Mouse (Mus musculus) spleen, adult 12 weeks (tissue): ENCODE data around the gene Sgsm2.
A peak's percentile ranks its signal among the peaks of the same experiment; 100 is the strongest.

Experiments
- DNase-seq: peaks from one replicate; pipeline ENCODE4 v3.0.0; 2022; ENCODE audit warnings: low spot score

The Sgsm2 gene

DNA sequence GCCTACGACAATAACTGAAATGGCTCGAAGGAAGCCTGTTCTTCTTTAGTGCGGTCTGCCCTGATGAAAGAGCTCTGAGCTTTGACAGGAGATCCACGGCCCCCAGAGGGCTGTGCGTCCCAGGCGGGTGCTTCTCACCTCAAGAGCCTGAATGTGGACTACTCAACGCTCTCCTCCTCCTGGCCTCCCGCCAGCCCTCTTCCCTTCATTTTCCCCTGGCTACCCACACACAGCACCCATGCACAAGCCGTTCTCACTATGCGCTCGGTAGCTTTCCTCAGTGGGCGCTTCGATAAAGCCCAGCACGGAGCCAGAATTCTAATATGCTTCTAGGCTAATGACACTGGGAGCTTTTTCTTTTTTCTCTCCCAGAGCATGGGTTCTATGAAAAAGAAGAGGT lies 14.9 kb downstream of the Sgsm2 start:
- DNase-seq: no peak

- no peak for DNase-seq
Measured at GRCm38 (mm10) chr11:74880999-74881398, 15.9 kb downstream of the Sgsm2 start.

DNA sequence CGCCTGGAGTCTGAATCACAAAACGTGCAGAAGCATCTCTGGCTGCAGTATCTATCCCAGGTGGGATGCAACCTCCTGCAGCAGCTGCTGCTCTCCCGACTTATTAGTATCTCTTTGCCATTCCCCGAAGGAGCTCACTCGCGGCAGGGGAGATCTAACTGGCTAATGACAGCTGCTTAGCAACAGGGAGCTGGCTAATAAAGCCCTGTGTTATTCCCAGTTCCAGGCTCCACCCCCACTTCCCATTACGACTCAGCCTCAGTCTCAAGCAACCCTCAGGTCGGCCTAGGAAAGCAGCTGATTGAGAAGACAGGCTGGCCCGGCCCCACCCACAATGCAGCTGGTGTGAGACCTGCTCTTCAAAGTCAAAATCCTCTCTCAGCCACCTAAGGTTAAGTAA lies 20.1 kb downstream of the Sgsm2 start:
- DNase-seq: no peak

DNA sequence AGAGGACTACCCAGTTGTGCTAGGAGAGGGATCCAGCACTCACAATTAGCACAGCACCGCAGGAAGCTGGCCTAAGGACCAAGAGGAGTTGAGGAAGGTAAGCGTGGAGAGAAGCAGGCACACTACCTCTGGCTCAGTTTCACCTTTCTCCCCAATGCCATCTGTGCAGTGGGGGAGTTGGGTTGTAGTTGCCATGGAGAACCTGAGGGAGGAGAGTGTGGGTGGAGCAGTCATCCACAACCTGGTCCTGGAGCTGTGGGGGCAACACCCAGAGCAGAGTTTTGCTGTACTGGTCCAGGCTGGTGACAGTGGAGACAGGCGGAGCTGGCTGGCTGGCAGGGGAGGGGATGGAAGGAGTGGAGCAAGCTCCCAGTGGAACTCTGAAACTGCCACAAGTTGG lies 22.2 kb downstream of the Sgsm2 start:
- DNase-seq: no peak

DNA sequence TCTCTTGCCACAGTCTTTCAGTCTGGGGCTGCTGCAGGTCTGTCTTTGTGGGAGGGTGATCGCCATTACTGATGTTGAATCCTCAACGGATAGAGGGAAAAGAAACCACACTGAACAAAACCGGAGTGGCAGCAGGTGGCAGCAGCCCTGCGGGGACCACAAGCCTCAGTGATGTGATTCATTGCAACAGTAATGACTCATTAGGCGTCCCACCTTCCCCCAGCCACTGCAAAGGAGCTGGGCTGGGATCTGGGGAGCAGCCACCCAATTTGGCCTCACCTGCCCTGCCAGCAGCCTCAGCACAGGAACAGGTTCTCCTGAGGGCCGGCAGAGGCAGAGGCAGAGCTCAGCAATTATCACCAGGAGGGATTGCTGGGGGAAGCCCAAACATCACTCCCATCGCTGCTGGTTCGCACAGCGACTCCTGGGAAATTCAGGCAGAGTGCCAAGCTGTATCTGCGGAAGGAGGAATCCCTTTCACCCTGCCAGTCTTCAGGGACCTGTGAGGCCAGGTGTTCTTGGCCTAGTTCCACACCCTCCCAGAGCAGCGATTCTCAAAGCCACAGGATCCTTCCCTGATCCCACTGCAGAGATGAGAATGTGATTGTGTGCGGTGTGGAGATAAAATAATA lies 25.8 kb downstream of the Sgsm2 start:
- no peak for DNase-seq

DNA sequence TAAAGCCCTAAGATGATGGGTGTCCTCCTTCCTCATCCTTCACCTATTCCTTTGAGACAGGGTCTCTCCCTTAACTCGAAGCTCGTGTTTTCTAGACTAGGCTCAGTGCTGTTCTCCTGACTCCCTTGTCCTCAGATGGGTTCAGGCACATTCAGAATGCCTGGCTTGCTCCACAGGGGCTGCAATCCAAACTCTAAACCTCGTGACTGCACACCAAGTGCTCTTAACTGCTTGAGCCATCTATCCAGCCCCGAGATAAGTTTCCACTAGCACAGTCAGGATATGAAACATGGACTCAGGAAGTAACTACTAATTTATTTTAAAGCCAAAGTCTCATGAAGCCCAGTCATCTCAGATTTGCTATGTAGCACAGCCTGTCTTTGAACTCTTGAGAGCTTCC lies 26.3 kb downstream of the Sgsm2 start:
- no peak for DNase-seq

DNA sequence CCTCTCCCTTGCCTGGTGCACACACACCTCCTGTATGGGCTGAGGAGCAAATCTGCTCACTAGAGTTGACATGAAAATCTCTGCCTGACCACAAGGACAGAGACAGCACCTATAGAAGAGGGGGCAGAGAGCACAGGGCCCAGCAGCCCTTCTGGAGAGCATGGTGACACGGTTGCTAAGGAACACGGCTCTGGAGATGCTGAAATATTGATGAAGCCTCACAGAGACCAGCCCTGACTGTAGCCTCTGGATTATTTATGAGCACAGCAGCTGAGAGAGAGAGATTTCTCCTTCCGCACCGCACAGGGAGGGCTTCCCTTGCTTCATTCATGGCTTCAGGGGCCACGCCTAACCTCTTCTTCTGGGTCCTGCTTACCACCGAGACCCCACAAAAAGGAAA lies 27.3 kb downstream of the Sgsm2 start:
- DNase-seq: no peak

- DNase-seq: no peak
Measured at GRCm38 (mm10) chr11:74868046-74868760, 28.7 kb downstream of the Sgsm2 start.

- DNase-seq: no peak
Measured at GRCm38 (mm10) chr11:74867181-74867580, 29.7 kb downstream of the Sgsm2 start.

GRCm38 (mm10) chr11:74866640-74867039 lies 30.2 kb downstream of the Sgsm2 start:
- no peak for DNase-seq

DNA sequence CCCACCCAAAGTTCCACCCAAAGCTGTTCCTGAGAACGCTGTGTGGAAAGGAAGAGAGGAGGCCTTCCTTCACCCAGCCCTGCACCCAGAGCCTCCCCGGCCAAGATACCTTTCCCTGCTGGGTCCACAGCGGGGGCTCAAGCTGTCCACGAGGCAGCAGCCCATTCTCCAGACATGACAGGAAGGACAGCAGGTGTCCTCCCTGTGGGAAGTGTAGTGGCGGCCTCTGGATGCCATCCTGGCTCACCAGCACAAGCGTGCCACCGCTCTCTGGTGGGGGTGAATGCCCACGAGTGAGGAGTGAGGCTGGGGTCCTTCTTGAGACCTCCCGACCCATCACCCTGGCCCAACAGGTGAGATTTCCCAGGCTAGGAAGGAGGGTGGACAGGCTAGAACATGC lies 31.6 kb downstream of the Sgsm2 start:
- DNase-seq: no peak

DNA sequence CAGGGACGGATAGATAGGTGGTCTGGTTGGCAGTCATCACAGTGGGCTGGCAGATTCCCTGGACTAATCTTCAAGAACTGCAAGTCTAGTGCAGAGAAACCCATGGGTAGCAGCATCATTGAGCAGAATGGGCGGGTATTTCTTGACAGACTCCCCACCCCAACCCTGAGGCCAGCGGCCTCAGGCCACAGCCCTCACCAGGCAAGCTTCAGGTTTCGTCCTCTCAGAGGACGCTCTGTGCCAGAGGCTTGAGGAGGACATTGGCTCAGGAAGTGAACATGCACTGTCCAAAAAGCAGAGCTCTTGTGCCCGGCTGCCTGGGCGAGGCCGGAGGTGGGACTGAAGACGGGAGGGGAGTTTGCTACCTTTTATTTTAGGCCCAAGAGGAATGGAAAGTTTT lies 32.4 kb downstream of the Sgsm2 start:
- no peak for DNase-seq

DNA sequence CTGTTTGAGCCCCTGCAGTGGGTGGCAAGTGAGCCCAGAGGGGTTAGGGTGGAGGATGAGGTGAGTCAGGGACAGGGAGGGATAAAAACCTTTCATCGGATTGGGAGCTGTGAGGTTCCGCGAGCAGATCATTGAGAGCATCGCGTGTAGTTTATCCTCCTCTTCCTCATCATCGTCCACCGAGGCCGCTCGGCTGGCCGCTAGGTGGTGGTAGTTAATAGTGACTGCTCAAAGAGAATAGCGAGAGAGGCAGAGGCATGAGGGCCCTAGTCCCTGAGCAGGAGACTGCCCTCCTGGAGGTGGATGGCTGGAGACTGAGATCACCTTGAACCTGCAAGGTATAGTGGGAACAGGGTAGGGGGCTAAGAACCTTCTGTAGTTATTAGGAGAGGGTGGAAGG lies 33.4 kb downstream of the Sgsm2 start:
- no peak for DNase-seq

GRCm38 (mm10) chr11:74862129-74862528 lies 34.7 kb downstream of the Sgsm2 start:
- no peak for DNase-seq

GRCm38 (mm10) chr11:74857756-74858155 lies 39.1 kb downstream of the Sgsm2 start:
- no peak for DNase-seq

GRCm38 (mm10) chr11:74850998-74851661 lies 45.7 kb downstream of the Sgsm2 start:
- DNase-seq: no peak

- DNase-seq: peak; percentile 70
Measured at GRCm38 (mm10) chr11:74847919-74848521, 48.8 kb downstream of the Sgsm2 start.

DNA sequence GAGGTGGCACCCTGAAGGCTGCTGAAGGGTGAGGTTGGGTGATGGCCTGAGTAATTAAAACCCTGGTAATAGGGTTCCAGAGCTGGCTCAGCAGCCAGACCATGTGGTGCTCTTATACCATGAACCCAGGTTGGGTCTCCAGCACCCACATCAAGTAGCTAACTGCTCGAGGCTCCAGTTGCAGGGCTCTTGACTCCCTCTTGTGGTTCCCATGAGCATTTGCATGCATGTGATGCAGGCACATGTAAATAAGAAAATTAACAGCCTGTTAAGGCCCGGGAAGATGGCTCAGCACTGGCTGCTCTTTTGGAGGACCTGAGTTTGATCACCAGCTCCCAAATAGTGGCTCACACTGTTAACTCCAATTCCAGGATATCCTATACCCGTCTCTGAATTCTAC lies 51.1 kb downstream of the Sgsm2 start:
- DNase-seq: no peak

- DNase-seq: no peak
Measured at GRCm38 (mm10) chr11:74843761-74844160, 53.1 kb downstream of the Sgsm2 start.

- no peak for DNase-seq
Measured at GRCm38 (mm10) chr11:74843435-74843714, 53.5 kb downstream of the Sgsm2 start.

DNA sequence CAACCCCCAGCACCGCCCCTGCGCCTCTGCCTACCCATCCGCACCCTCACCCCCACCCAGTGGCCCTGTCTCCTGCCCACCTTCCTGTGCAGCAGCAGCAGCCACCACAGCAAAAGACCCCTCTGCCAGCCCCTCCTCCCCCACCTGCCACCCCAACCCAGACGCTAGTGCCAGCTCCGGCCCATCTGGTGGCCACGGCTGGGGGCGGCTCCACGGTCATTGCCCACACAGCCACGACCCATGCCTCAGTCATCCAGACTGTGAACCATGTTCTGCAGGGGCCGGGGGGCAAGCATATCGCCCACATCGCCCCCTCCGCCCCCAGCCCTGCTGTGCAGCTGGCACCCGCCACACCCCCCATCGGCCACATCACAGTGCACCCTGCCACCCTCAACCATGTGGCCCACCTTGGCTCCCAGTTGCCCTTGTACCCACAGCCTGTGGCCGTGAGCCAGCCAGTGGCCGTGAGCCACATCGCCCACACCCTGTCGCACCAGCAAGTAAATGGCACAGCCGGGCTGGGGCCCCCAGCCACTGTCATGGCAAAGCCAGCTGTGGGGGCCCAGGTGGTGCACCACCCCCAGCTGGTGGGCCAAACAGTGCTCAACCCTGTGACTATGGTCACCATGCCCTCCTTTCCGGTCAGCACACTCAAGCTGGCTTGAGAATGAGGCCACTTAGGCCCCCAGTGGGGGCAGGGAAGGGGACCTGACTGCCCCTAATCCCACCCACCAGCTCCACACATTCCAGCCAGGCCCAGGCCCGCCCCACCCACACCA lies 54.0 kb downstream of the Sgsm2 start:
- no peak for DNase-seq

GRCm38 (mm10) chr11:74842045-74842444 lies 54.8 kb downstream of the Sgsm2 start:
- DNase-seq: no peak

DNA sequence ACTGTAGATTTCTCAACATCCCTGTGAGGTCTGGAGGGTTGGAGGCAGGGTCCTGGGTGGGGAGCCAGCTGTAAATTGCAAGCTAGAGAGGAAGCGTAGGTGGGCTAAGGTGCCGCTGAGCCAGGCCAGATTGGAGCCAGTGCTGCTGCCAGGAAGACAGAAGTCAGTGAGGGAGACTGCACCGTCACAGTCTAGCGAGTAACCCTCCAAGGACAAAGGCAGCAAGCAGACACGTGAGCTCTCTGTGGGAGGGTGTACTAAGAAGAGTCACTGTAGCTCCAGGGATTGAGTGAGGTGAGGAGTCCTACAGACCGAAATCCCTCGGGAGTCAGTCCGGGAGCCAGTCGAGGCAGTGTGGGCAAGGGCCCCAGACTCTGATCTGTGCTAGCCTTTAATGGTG lies 55.5 kb downstream of the Sgsm2 start:
- DNase-seq: no peak
